Mouse (Mus musculus) liver, embryonic 12.5 days (tissue): ENCODE results near the gene Stat3. TPM values are rescaled to one million over a fixed set of nuclear protein-coding genes. Genes with fewer than 3 reads are reported as not detected.

ENCODE experiments used
- ATAC-seq: fragments of 200-750 bp; cut with Nextera tagmentation; 2 replicates; pipeline ENCODE4 v1.8.0; 2017; ENCODE audit warnings: moderate number of reproducible peaks, mild to moderate bottlenecking, moderate library complexity
- H3K27ac ChIP-seq: fragments of 300-500 bp; sonication (generic); 2 replicates; pipeline ENCODE4 v1.5.1; 2016; ENCODE audit warnings: mild to moderate bottlenecking
- H3K27me3 ChIP-seq: fragments of 300-500 bp; sonication (generic); replicated peaks from 2 replicates; pipeline ENCODE4 v1.6.1; 2016; ENCODE audit warnings: mild to moderate bottlenecking, moderate library complexity
- H3K36me3 ChIP-seq: fragments of 300-500 bp; sonication (generic); 2 replicates; pipeline ENCODE4 v1.6.1; 2016; ENCODE audit warnings: mild to moderate bottlenecking, moderate library complexity
- H3K4me1 ChIP-seq: fragments of 300-500 bp; sonication (generic); 2 replicates; pipeline ENCODE4 v1.6.1; 2016
- H3K4me2 ChIP-seq: fragments of 300-500 bp; sonication (generic); 2 replicates; pipeline ENCODE4 v1.6.1; 2016; ENCODE audit warnings: mild to moderate bottlenecking, moderate library complexity
- H3K4me3 ChIP-seq: fragments of 300-500 bp; sonication (generic); 2 replicates; pipeline ENCODE4 v1.5.1; 2016; ENCODE audit warnings: mild to moderate bottlenecking, moderate library complexity
- H3K9ac ChIP-seq: fragments of 300-500 bp; sonication (generic); 2 replicates; pipeline ENCODE4 v1.6.1; 2016; ENCODE audit warnings: mild to moderate bottlenecking, moderate library complexity
- H3K9me3 ChIP-seq: fragments of 300-500 bp; sonication (generic); replicated peaks from 2 replicates; pipeline ENCODE4 v1.6.1; 2016; ENCODE audit warnings: mild to moderate bottlenecking, moderate library complexity
- WGBS: fragments of 180-500 bp; shearing (Covaris S2); methylation state at CpG from one replicate; pipeline ENCODE4 v1.1.7; 2016; ENCODE audit not compliant: insufficient replicate concordance; 5-methylcytosine and 5-hydroxymethylcytosine counted together
- polyA plus RNA-seq: library from polyadenylated mRNA; unstranded; fragments of >200 nt; fragmentation: Nextera tagmentation; extraction: Ambion mirVana; gene quantifications from 2 replicates; pipeline ENCODE4 v1.2.1, GENCODE M21; 2016

The Stat3 gene
- polyA plus RNA-seq, 1 experiment from 2014 or later, result 37.3 TPM

DNA sequence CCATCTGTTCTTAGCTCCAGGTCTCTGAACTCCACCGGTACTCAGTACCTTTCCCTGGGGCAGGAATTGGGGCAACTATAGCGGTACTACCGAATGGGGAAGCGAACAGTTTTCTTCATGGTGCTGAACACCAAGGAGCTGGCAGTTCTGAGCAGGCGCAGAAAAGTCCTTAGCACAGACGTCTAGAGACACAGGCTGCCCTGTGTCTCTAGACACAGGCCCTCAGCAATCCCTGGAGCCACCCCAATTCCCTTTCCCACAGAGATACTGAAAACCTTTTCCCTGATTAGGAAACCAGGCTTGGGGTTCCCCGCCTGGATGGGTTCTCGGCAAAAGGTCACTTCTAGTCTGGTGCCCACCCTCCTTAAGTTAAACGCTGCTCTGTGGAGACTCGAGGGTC is 32.1 kb upstream of the Stat3 start:
- no peak overlapping the region for H3K27ac ChIP-seq
- H3K4me3 ChIP-seq, result no peak overlapping the region
- H3K27me3 ChIP-seq, result peaks cover 80% of the 10 kb centered on the region
- no peak overlapping the region for H3K4me2 ChIP-seq
- no peaks in the 10 kb centered on the region for H3K36me3 ChIP-seq
- 61% methylated on average over 10 of the region's 10 CpGs for WGBS
- H3K9me3 ChIP-seq, result no peaks in the 10 kb centered on the region
- no peak for ATAC-seq
- no peak overlapping the region for H3K9ac ChIP-seq
- peaks cover 24% of the 10 kb centered on the region for H3K4me1 ChIP-seq

DNA sequence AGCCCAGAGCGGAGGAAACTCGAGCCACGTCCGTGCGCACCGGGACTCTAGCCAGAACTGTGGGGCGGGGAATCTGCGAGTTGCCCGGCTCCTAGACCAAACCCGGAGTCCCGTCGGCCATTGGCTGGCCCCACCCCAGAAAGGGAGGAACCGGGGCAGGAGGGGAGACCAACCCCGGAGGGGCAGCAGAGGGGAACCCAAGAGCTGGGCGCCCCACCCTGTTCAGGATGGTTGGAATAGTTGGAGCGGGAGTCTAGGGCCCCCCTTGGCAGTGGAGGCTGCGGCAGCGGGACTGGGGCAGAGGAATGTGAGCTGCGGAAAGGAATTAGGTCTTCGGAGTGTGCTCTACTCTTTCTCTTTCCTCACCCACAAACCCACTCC is 31.2 kb upstream of the Stat3 start, which contains the start of gene Cavin1:
Cavin1 (minus strand) TSS at position 331 of the 381 bp plus-strand sequence.
- Histone ChIP-seq H3K4me2 (peak within 1 kb of the TSS; percentile 83), H3K27ac (peak within 1 kb of the TSS; percentile 22; the same call in 1 of the 2 replicates), H3K9ac (peak within 1 kb of the TSS; percentile 62), H3K4me3 (peak within 1 kb of the TSS; percentile 62), H3K27me3 (peaks cover 89% of the 10 kb centered on the region), H3K9me3 (no peaks in the 10 kb centered on the region), H3K36me3 (no peaks in the 10 kb centered on the region), H3K4me1 (peaks cover 33% of the 10 kb centered on the region)
- WGBS, result 6% methylated on average over 20 of the region's 20 CpGs
- peak; percentile 53 for ATAC-seq

DNA sequence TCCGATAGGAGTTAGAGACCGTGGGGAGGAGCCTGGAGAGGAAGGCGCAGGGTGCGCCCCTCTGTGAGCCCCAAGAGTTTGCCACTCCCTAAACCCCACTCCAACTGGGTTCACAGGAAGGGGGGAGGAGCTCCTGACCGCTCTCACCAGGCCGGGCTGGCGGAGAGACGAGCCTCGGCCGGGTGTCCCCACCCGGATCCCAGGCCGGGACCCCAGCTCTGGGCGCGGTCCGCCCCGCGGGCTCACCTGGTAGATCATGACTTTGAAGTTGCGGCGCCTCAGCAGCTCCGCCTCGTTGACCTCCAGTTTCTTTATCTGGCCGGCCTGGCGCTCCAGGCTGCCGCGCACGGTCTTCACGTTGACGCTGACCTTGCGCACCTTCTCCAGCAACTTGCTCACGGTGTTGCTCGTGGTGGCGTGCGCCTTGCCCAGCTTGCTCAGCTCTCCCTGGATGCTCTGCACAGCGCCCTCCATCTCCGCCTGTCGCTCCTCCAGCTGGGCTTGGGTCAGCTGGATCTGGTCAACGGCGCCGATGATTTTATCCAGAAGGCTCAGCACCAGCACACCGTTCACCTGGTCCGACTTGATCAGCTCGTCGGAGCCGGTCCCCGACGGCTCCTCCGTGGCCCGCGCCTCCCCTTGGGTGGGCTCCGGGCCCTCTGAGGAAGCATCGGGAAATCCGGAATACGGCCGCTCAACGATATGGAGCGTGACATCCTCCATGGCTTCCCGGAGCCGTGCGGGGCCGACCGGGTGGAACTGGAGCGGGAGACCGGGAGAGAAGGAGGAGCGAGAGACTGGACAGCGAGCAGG is 30.6 kb upstream of the Stat3 start:
- H3K27ac ChIP-seq, result peak overlapping the region; percentile 22; the same call in 1 of the 2 replicates
- peak overlapping the region; percentile 62 for H3K4me3 ChIP-seq
- H3K9ac ChIP-seq, result peak overlapping the region; percentile 62
- 1% methylated on average over 65 of the region's 65 CpGs for WGBS
- peak overlapping the region; percentile 83 for H3K4me2 ChIP-seq
- H3K36me3 ChIP-seq, result no peaks in the 10 kb centered on the region
- ATAC-seq, result peak; percentile 48
- peaks cover 91% of the 10 kb centered on the region for H3K27me3 ChIP-seq
- H3K9me3 ChIP-seq, result no peaks in the 10 kb centered on the region
- peaks cover 39% of the 10 kb centered on the region for H3K4me1 ChIP-seq

DNA sequence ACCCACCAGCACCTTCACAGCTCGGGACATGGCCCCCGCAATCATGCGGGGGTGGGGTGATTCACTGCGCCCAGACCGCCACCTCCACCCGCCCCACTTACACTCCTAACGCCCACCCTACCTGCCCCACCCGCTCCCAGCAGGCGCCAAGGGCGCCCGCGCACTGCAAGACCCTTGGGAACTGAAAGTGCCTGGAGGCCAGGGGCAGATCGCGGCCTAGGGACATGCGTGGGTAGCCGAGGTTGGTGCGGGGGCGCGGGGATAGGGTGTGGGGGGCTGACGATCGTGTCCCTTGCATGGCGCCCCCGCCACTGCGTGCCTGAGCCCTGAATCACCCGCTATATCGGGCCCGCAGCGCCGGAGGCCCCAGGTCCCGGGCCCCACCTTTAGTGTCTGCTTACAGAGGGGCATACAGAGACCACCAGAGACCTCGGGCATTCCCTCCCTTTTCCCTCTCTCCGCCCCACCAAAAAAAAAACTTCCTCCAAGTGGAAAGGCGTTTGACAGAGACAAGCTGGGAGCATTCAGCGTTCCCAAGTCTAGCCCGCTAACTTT is 29.9 kb upstream of the Stat3 start:
- peak overlapping the region; percentile 62 for H3K4me3 ChIP-seq
- no peak overlapping the region for H3K27ac ChIP-seq

DNA sequence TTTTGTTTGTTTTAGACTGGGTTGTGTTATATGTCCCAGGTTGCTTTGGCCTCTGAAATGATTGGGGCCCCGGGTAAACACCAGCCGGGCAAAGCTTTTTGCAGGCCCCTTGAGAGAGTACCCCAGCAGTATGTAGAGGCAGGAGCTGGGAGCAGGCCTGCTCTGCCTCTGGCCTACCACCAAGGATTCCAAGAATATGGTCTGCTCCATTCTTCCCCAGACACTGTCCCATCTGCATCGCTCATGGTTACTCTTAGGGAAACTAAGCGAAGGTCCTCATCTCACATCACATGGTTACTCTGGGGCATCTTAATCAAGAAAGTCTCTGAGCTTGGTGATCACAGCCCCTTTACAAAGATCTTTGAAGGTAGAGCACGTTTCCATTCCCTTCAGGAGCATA is 29.2 kb upstream of the Stat3 start:
- Histone ChIP-seq H3K9ac (no peak overlapping the region), H3K4me3 (peak overlapping the region; percentile 62), H3K9me3 (no peaks in the 10 kb centered on the region), H3K4me1 (peaks cover 52% of the 10 kb centered on the region), H3K27ac (no peak overlapping the region), H3K36me3 (no peaks in the 10 kb centered on the region), H3K27me3 (peaks cover 80% of the 10 kb centered on the region), H3K4me2 (peak overlapping the region; percentile 83)
- no peak for ATAC-seq
- 75% methylated on average over 5 of the region's 5 CpGs for WGBS

More for the DNA sequence above, 29.9 kb upstream of the Stat3 start:
- peak overlapping the region; percentile 83 for H3K4me2 ChIP-seq
- WGBS, result 6% methylated on average over 35 of the region's 35 CpGs
- no peaks in the 10 kb centered on the region for H3K36me3 ChIP-seq
- peak overlapping the region; percentile 62 for H3K9ac ChIP-seq
- H3K9me3 ChIP-seq, result no peaks in the 10 kb centered on the region
- H3K4me1 ChIP-seq, result peaks cover 45% of the 10 kb centered on the region
- H3K27me3 ChIP-seq, result peaks cover 84% of the 10 kb centered on the region
- no peak for ATAC-seq

DNA sequence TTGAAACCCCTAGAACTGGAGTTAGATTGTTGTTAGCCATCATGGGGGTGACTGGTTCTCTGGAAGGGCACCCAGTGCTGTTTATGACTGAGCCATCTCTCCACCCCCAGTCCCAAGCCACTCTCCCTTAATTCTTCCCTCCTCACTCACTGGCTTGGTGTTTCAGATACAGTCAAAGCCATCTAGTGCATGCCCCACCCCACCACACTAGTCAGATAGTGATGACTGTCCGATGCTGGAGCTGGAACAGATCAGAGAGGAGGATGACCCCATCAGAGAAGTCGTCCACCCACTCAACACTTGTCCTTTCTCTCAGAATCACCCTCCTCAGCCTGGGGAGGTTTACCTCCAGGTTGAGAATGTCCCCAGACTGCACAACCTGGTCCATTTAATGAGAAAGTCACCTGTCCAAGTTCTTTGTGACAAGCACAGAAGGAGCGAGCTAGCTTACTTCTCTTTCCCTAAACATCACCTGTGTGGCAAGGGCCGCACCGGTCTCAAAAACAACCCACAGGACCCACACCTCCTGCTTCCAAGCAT is 28.6 kb upstream of the Stat3 start:
- Histone ChIP-seq H3K4me2 (peak overlapping the region; percentile 83; the same call in 1 of the 2 replicates), H3K27ac (no peak overlapping the region), H3K27me3 (peaks cover 75% of the 10 kb centered on the region), H3K9ac (no peak overlapping the region), H3K4me3 (peak overlapping the region; percentile 62; the same call in 1 of the 2 replicates), H3K36me3 (no peaks in the 10 kb centered on the region), H3K9me3 (no peaks in the 10 kb centered on the region), H3K4me1 (peaks cover 58% of the 10 kb centered on the region)
- 71% methylated on average over 5 of the region's 5 CpGs for WGBS
- ATAC-seq, result no peak

DNA sequence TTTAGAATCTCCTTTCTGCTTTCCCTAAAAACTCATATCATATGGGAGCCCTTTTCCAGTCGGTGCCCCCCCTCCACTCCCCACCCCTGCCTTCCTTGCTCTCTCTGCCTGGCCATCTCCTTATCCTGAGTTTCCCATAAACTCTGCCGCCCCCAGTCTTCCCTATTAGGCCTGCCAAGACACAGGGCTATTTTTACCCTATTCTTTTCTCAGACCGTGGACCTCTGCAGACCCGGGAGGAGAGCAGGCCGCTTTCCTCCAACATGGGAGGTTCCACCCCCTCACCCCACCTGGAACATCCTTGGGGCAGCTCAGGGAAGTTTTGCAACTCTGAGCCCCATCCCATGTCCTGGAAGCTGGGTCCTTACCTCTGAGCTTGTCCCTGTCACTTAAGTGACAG is 28.0 kb upstream of the Stat3 start:
- peaks cover 64% of the 10 kb centered on the region for H3K4me1 ChIP-seq
- no peaks in the 10 kb centered on the region for H3K9me3 ChIP-seq
- H3K4me2 ChIP-seq, result no peak overlapping the region
- no peak overlapping the region for H3K9ac ChIP-seq
- peaks cover 69% of the 10 kb centered on the region for H3K27me3 ChIP-seq
- no peaks in the 10 kb centered on the region for H3K36me3 ChIP-seq
- ATAC-seq, result no peak
- H3K27ac ChIP-seq, result no peak overlapping the region
- 46% methylated on average over 5 of the region's 5 CpGs for WGBS
- no peak overlapping the region for H3K4me3 ChIP-seq

DNA sequence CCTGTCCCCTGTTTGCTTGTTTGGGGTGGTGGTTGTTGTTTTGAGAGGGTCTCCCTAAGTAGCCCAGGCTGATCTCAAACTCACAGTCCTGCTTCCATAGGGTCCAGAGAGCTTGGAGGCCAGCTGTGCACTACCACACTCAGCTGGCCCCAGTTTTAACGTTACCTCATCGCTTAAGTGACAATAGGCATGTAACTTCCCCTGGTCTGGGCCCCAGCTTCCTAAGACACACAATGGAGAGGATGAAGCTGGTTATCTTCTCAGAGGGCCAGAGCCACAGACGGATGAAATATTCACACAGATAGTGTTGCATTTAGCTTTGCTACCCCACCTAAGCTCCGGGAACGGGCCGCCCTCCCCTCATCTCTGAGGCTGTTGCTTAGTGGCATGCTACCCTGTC is 26.4 kb upstream of the Stat3 start:
- H3K9me3 ChIP-seq, result no peaks in the 10 kb centered on the region
- ATAC-seq, result no peak
- H3K4me2 ChIP-seq, result peak overlapping the region; percentile 10; the same call in 1 of the 2 replicates
- no peaks in the 10 kb centered on the region for H3K36me3 ChIP-seq
- peaks cover 54% of the 10 kb centered on the region for H3K27me3 ChIP-seq
- H3K9ac ChIP-seq, result no peak overlapping the region
- peaks cover 73% of the 10 kb centered on the region for H3K4me1 ChIP-seq
- 16% methylated on average over 6 of the region's 6 CpGs for WGBS
- no peak overlapping the region for H3K4me3 ChIP-seq
- no peak overlapping the region for H3K27ac ChIP-seq

DNA sequence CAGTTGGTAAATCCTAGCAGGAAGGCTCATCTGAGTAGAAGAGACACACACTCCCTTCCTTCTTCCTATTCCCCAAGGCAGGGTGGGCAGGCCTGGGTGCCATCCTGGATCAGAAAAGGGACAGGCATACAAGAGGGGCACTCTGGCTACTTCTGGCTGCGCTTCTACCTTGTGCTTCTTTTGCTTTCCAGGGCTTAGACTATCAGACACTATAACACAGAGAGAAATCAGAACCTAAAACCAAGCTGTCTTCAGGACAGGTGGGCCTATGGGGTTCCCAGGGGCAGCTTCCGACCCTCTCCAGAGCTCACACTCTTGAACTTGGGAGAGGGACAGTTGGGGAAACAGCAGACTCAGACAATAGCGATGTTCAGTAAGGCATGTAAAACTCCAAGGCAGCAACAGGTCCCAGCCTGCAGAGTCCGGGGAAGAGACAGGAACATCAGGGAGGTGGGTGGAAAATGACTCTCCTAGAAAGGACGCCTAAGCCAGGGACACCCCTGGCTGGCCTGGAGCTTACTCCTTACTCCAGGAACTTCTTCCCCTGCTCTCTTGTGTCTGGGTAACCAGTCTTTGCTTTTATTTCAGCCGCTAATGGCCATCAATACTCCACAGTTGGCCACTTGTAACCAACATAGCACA is 25.7 kb upstream of the Stat3 start:
- H3K36me3 ChIP-seq, result no peaks in the 10 kb centered on the region
- H3K9me3 ChIP-seq, result no peaks in the 10 kb centered on the region
- H3K4me3 ChIP-seq, result no peak overlapping the region
- peaks cover 73% of the 10 kb centered on the region for H3K4me1 ChIP-seq
- H3K9ac ChIP-seq, result no peak overlapping the region
- no peak for ATAC-seq
- H3K27me3 ChIP-seq, result peaks cover 47% of the 10 kb centered on the region
- no peak overlapping the region; the same call in 1 of the 2 replicates for H3K4me2 ChIP-seq
- H3K27ac ChIP-seq, result no peak overlapping the region
- WGBS, result 78% methylated on average over 6 of the region's 6 CpGs

DNA sequence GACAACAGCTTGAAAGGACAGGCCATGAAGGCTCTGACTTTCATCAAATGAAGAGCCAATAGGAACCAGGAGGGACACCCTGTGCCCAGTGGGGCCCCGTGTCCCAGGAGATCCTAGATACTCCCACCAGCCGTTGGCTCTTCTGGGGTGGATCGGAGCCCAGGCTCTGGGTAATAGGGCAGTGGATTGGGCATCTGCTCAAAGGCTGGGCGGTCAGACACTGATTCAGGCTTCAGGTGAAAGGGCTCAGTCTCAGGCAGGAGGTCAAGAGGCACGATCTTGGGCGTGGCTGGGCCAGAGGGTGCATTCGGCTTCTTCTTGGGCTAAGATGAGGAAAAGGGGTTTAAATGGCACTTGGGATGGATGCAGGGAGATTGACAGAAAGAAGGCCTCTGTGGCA is 24.8 kb upstream of the Stat3 start:
- H3K4me1 ChIP-seq, result peaks cover 73% of the 10 kb centered on the region
- H3K27ac ChIP-seq, result no peak overlapping the region
- WGBS, result 73% methylated on average over 7 of the region's 7 CpGs

DNA sequence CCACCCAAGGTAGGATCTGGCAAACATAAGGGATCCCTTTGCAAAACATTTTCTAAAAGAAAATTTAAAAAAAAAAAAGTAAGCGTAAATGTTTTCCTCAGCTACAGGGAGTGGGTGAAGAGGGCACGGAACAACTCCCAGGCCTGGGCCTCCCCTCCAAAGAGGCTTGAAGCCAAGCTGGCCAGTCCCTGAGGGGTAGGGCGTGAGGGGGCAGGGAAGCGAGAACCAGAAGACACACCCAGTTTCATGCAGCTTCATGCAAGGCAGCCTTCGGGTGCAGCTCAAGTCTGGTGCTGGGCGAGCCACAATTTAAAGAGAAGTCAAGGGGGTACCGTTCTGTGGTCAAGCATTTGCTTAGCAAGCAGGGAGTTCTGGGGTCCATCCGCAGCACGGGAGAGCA is 24.3 kb upstream of the Stat3 start:
- Histone ChIP-seq H3K4me1 (peaks cover 74% of the 10 kb centered on the region), H3K36me3 (peaks cover 3% of the 10 kb centered on the region; the same call in 1 of the 2 replicates), H3K4me3 (no peak overlapping the region), H3K4me2 (no peak overlapping the region), H3K27ac (no peak overlapping the region), H3K9me3 (no peaks in the 10 kb centered on the region), H3K27me3 (peaks cover 40% of the 10 kb centered on the region), H3K9ac (no peak overlapping the region)
- ATAC-seq, result no peak
- WGBS, result 69% methylated on average over 9 of the region's 9 CpGs

More for the DNA sequence above, 24.8 kb upstream of the Stat3 start:
- H3K36me3 ChIP-seq, result no peaks in the 10 kb centered on the region
- H3K27me3 ChIP-seq, result peaks cover 40% of the 10 kb centered on the region
- no peaks in the 10 kb centered on the region for H3K9me3 ChIP-seq
- no peak overlapping the region for H3K4me3 ChIP-seq
- H3K4me2 ChIP-seq, result no peak overlapping the region
- no peak for ATAC-seq
- no peak overlapping the region for H3K9ac ChIP-seq
